ENCODE assay signal across 8 mouse cellular contexts in genomic region chr5:114978888-114979249, GRCm38 (mm10). TPM values are rescaled to one million over a fixed set of nuclear protein-coding genes. Genes with fewer than 3 reads are reported as not detected.
DNase-seq lines count a peak whose midpoint lies in the region; ATAC-seq and TF ChIP-seq lines count a peak whose summit lies in the region.

No protein-coding gene starts in this region.

- no peaks in the 10 kb centered on the region for H3K36me3 ChIP-seq in C2C12 (ENCODE audit: control insufficient read depth, insufficient read depth)
- no peaks in the 10 kb centered on the region for H3K36me3 ChIP-seq in hindbrain, embryonic 11.5 days (ENCODE audit: control insufficient read depth, insufficient read depth, low read length)
- no peaks in the 10 kb centered on the region for H3K36me3 ChIP-seq in liver, embryonic 12.5 days

- H3K27ac ChIP-seq in cerebellum, adult 2 months (ENCODE audit: insufficient read depth, low read length) = no peak overlapping the region
- no peak overlapping the region for H3K27ac ChIP-seq in hindbrain, embryonic 11.5 days (ENCODE audit: low read depth, low read length)
- H3K27ac ChIP-seq in liver, embryonic 12.5 days = peak overlapping the region; percentile 96

- TF ChIP-seq CTCF in cerebellum, adult 2 months (IDR thresholded peaks at IDR 0.05; ENCODE audit: borderline replicate concordance, insufficient read depth, low read depth, low read length) = no peak
- no peak for TF ChIP-seq CTCF in C2C12 (IDR thresholded peaks at IDR 0.05; ENCODE audit: control insufficient read depth, insufficient read depth, insufficient read length)

- ATAC-seq in common myeloid progenitor, adult 5-6 weeks (replicated peaks; ENCODE audit: low read depth, poor library complexity, severe bottlenecking) = peak; percentile 39
- no peak for ATAC-seq in hindbrain, embryonic 11.5 days (ENCODE audit: low FRiP score)
- ATAC-seq in liver, embryonic 12.5 days = no peak

- no peaks in the 10 kb centered on the region for H3K79me2 ChIP-seq in C2C12 (ENCODE audit: control insufficient read depth, insufficient read depth)

- H3ac ChIP-seq in C2C12 (ENCODE audit: control insufficient read depth, insufficient read length, low read depth) = peak overlapping the region; percentile 61

- peak overlapping the region; percentile 18 for H3K4me3 ChIP-seq in cerebellum, adult 2 months (replicated peaks; ENCODE audit: insufficient read depth, low read depth, low read length)
- H3K4me3 ChIP-seq in C2C12 (ENCODE audit: insufficient read depth, poor library complexity, severe bottlenecking) = no peak overlapping the region
- H3K4me3 ChIP-seq in hindbrain, embryonic 11.5 days (ENCODE audit: low read depth, low read length) = peak overlapping the region; percentile 6
- peak overlapping the region; percentile 60 for H3K4me3 ChIP-seq in liver, embryonic 12.5 days

- TF ChIP-seq POLR2A in cerebellum, adult 2 months (IDR thresholded peaks at IDR 0.05; ENCODE audit: borderline replicate concordance, insufficient read depth, low read length) = no peak

- H3K9me3 ChIP-seq in hindbrain, embryonic 11.5 days (ENCODE audit: control insufficient read depth, low read length) = no peaks in the 10 kb centered on the region
- H3K9me3 ChIP-seq in liver, embryonic 12.5 days (replicated peaks) = 0 out of 2 replicates have a peak, but pooled peaks cover 2% of the 10 kb centered on the region

- no peaks in the 10 kb centered on the region for H3K4me1 ChIP-seq in cerebellum, adult 2 months (ENCODE audit: control insufficient read depth, insufficient read depth, low read length)
- no peaks in the 10 kb centered on the region for H3K4me1 ChIP-seq in hindbrain, embryonic 11.5 days (replicated peaks; ENCODE audit: control insufficient read depth, insufficient read depth, low read length)
- H3K4me1 ChIP-seq in liver, embryonic 12.5 days = peaks cover 39% of the 10 kb centered on the region

- peak overlapping the region; percentile 58 for H3K4me2 ChIP-seq in hindbrain, embryonic 11.5 days (replicated peaks; ENCODE audit: low read depth, low read length)
- peak overlapping the region; percentile 95 for H3K4me2 ChIP-seq in liver, embryonic 12.5 days

- H3K27me3 ChIP-seq in cerebellum, adult 2 months (ENCODE audit: control insufficient read depth, insufficient read depth, low read length) = no peaks in the 10 kb centered on the region
- no peaks in the 10 kb centered on the region for H3K27me3 ChIP-seq in C2C12 (ENCODE audit: control insufficient read depth, insufficient read depth, insufficient read length)
- H3K27me3 ChIP-seq in hindbrain, embryonic 11.5 days (ENCODE audit: control insufficient read depth, insufficient read depth, low read length) = no peaks in the 10 kb centered on the region
- no peaks in the 10 kb centered on the region for H3K27me3 ChIP-seq in liver, embryonic 12.5 days (replicated peaks)

- DNase-seq in cerebellum, adult 2 months = no peak
- no peak for DNase-seq in cerebellum, adult 11 months
- peak; percentile 65 for DNase-seq in hindbrain, embryonic 11.5 days (ENCODE audit: low spot score)
- peak; percentile 68 for DNase-seq in retina, postnatal 1 day
- no peak for DNase-seq in ovary, postnatal 14 days (ENCODE audit: low spot score)

- no peaks in the 10 kb centered on the region for H3K79me3 ChIP-seq in C2C12 (ENCODE audit: low read depth)

- H3K9ac ChIP-seq in hindbrain, embryonic 11.5 days (ENCODE audit: low read depth, low read length) = no peak overlapping the region
- H3K9ac ChIP-seq in liver, embryonic 12.5 days = peak overlapping the region; percentile 77

- 4% methylated on average over 6 of the region's 6 CpGs for WGBS in cerebellum, adult 2 months
- 6% methylated on average over 6 of the region's 6 CpGs for WGBS in hindbrain, embryonic 11.5 days
- WGBS in liver, embryonic 12.5 days (ENCODE audit: insufficient replicate concordance) = 4% methylated on average over 6 of the region's 6 CpGs

TF ChIP-seq in C2C12, 6 proteins besides CTCF, POLR2A, EP300 and RAD21:
- TF ChIP-seq CEBPB (IDR thresholded peaks at IDR 0.05; ENCODE audit: low read depth) = no peak
- no peak for TF ChIP-seq MYOG (IDR thresholded peaks at IDR 0.05; ENCODE audit: control insufficient read depth, extremely low read depth, insufficient read length)
- TF ChIP-seq MYOD1 (IDR thresholded peaks at IDR 0.05; ENCODE audit: control insufficient read depth, insufficient read length, low read depth) = no peak
- TF ChIP-seq USF1 (IDR thresholded peaks at IDR 0.05; ENCODE audit: low read depth) = no peak
- no peak for TF ChIP-seq MAX (IDR thresholded peaks at IDR 0.05)
- TF ChIP-seq FOSL1 (IDR thresholded peaks at IDR 0.05; ENCODE audit: insufficient read depth, low read length, poor library complexity, severe bottlenecking) = no peak

RNA-seq across cellular contexts. Expression of gene Hnf1a, which starts 8.0 kb away (rescaled TPM):
- polyA plus RNA-seq in cerebellum, adult 2 months (2012; rRNA removed) = 0.05 TPM in 1 of 2 replicates, not detected in the other
- 0.04 TPM for polyA plus RNA-seq in C2C12 (2012; fragmentation: generic; extraction: Trizol)
- not detected in 2 replicates for total RNA-seq in common myeloid progenitor, adult 5-6 weeks (2017)
- polyA plus RNA-seq in hindbrain, embryonic 11.5 days (2014; fragmentation: Nextera tagmentation; extraction: Ambion mirVana) = 0.04 TPM in 1 of 2 replicates, not detected in the other
- 3.8 and 3.9 TPM in 2 replicates for polyA plus RNA-seq in liver, embryonic 12.5 days (2016; fragmentation: Nextera tagmentation; extraction: Ambion mirVana)

RNA-seq across cellular contexts. Expression of gene Sppl3, which starts 32.1 kb away (rescaled TPM):
- polyA plus RNA-seq in cerebellum, adult 2 months (2012; rRNA removed) = 64.2 and 65.0 TPM in 2 replicates
- 24.5 TPM for polyA plus RNA-seq in C2C12 (2012; fragmentation: generic; extraction: Trizol)
- total RNA-seq in common myeloid progenitor, adult 5-6 weeks (2017) = 30.9 and 34.4 TPM in 2 replicates
- polyA plus RNA-seq in hindbrain, embryonic 11.5 days (2014; fragmentation: Nextera tagmentation; extraction: Ambion mirVana) = 21.0 and 22.4 TPM in 2 replicates
- 19.3 and 23.7 TPM in 2 replicates for polyA plus RNA-seq in liver, embryonic 12.5 days (2016; fragmentation: Nextera tagmentation; extraction: Ambion mirVana)

RNA-seq across cellular contexts. Expression of gene 2210016L21Rik, which starts 36.9 kb away (rescaled TPM):
- polyA plus RNA-seq in cerebellum, adult 2 months (2012; rRNA removed) = 137 and 141 TPM in 2 replicates
- 20.6 TPM for polyA plus RNA-seq in C2C12 (2012; fragmentation: generic; extraction: Trizol)
- 17.3 and 18.3 TPM in 2 replicates for total RNA-seq in common myeloid progenitor, adult 5-6 weeks (2017)
- 48.1 and 57.4 TPM in 2 replicates for polyA plus RNA-seq in hindbrain, embryonic 11.5 days (2014; fragmentation: Nextera tagmentation; extraction: Ambion mirVana)
- polyA plus RNA-seq in liver, embryonic 12.5 days (2016; fragmentation: Nextera tagmentation; extraction: Ambion mirVana) = 22.1 and 25.2 TPM in 2 replicates

RNA-seq across cellular contexts. Expression of gene Oasl1, which starts 55.8 kb away (rescaled TPM):
- 0.36 and 0.46 TPM in 2 replicates for polyA plus RNA-seq in cerebellum, adult 2 months (2012; rRNA removed)
- 0.07 TPM for polyA plus RNA-seq in C2C12 (2012; fragmentation: generic; extraction: Trizol)
- total RNA-seq in common myeloid progenitor, adult 5-6 weeks (2017) = 3.3 and 4.3 TPM in 2 replicates
- polyA plus RNA-seq in hindbrain, embryonic 11.5 days (2014; fragmentation: Nextera tagmentation; extraction: Ambion mirVana) = 0.25 and 0.39 TPM in 2 replicates
- polyA plus RNA-seq in liver, embryonic 12.5 days (2016; fragmentation: Nextera tagmentation; extraction: Ambion mirVana) = 0.29 and 0.30 TPM in 2 replicates

Comparison
In these comparisons a context has a peak if more than half of its experiments do, and no peak if none do; other contexts are left out.
1. DNase-seq: peak in hindbrain, embryonic 11.5 days (single experiment) and retina, postnatal 1 day (single experiment); none in cerebellum, adult 2 months (0 of 2), cerebellum, adult 11 months (single experiment) and ovary, postnatal 14 days (single experiment).